Mouse (Mus musculus): ENCODE results near the gene Vac14. TPM values are rescaled to one million over a fixed set of nuclear protein-coding genes. Genes with fewer than 3 reads are reported as not detected.

The Vac14 gene
- polyA plus RNA-seq, 1 experiment = 26.8 TPM

DNA sequence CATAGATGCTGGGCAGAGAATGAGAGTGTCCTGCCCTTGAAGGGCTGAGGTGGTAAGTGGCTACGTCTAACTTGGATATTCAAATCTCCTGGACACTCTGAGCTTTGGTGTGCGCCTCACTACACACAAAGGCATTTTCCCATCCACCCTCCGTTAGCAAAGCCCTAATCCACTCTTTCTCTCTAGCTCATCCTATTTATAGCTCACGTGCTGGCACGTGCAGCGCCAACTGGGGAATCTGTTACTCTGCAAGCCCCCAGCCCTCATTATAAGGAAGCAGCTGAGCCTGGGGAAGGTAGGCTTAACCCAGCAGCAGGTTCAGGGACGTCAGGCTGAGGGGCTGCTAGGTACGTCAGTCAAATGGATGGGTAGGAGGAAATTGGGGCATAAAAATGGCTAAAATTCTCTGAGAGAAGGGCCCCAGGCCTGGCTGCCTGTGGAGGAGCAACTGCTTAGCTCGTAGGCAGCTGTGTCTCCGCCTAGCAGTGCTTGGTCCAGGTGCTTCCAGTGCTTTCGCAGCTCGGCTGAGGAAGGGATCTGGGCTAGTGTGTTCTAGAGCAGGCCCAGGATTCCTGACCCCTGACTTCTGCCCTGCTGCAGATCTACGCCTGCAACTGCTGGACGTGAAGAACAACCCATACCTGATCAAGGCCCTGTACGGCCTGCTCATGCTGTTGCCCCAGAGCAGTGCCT is 96.6 kb downstream of the Vac14 start:
- Histone ChIP-seq H3K27ac (ENCODE audit: insufficient read depth, low read depth, low read length) (peak overlapping the region; percentile 45), H3K36me3 (ENCODE audit: control insufficient read depth, insufficient read depth, low read length) (peaks cover 19% of the 10 kb centered on the region), H3K4me1 (ENCODE audit: control insufficient read depth, insufficient read depth, insufficient read length, low read length) (peaks cover 12% of the 10 kb centered on the region; the same call in 1 of the 2 replicates), H3K4me3 (ENCODE audit: low read depth, low read length) (no peak overlapping the region), H3K27me3 (ENCODE audit: control insufficient read depth, insufficient read depth, low read length) (no peaks in the 10 kb centered on the region)
- 88% methylated on average over 15 of the region's 15 CpGs for WGBS
- no peak for TF ChIP-seq POLR2A (IDR thresholded peaks at IDR 0.05; ENCODE audit: low read depth, low read length)

- 77% methylated on average over 4 of the region's 4 CpGs for WGBS
- Histone ChIP-seq H3K4me1 (ENCODE audit: control insufficient read depth, insufficient read depth, insufficient read length, low read length) (peaks cover 12% of the 10 kb centered on the region; the same call in 1 of the 2 replicates), H3K4me3 (ENCODE audit: low read depth, low read length) (no peak overlapping the region), H3K36me3 (ENCODE audit: control insufficient read depth, insufficient read depth, low read length) (peaks cover 12% of the 10 kb centered on the region), H3K27ac (ENCODE audit: insufficient read depth, low read depth, low read length) (peak overlapping the region; percentile 72), H3K27me3 (ENCODE audit: control insufficient read depth, insufficient read depth, low read length) (no peaks in the 10 kb centered on the region)
- no peak for TF ChIP-seq CTCF (IDR thresholded peaks at IDR 0.05; ENCODE audit: extremely low read depth, insufficient read length, insufficient replicate concordance, low read depth, low read length)
- no peak for TF ChIP-seq POLR2A (IDR thresholded peaks at IDR 0.05; ENCODE audit: low read depth, low read length)
Measured at GRCm38 (mm10) chr8:110716075-110716474, 97.7 kb downstream of the Vac14 start.

DNA sequence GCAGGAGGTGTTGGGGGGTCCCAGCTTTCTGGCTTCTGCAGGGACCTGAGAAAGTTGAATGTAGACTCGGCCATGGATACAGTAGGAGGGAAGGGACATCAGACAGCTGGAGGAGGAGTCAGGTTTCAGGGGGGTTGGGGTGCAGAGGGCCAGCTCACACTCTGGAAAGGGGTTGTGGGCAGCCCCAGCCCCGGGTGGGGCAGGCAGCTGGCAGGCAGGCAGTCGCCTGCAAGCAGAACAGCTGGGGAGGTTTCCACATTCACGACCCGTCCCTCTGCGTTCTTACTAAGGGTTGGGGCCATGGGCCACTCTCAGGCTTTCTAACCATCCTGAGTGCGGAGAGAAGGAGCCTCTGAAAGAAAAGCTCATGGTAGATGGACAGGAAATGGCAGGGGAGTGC is 98.7 kb downstream of the Vac14 start:
- 60% methylated on average over 7 of the region's 7 CpGs for WGBS
- peaks cover 11% of the 10 kb centered on the region; the same call in 1 of the 2 replicates for H3K4me1 ChIP-seq (ENCODE audit: control insufficient read depth, insufficient read depth, insufficient read length, low read length)

GRCm38 (mm10) chr8:110718209-110718968 is 100.0 kb downstream of the Vac14 start:
- H3K4me1 ChIP-seq (ENCODE audit: control insufficient read depth, insufficient read depth, insufficient read length, low read length) = peaks cover 8% of the 10 kb centered on the region; the same call in 1 of the 2 replicates
- no peak overlapping the region for H3K27ac ChIP-seq (ENCODE audit: insufficient read depth, low read depth, low read length)
- peaks cover 5% of the 10 kb centered on the region for H3K36me3 ChIP-seq (ENCODE audit: control insufficient read depth, insufficient read depth, low read length)
- 59% methylated on average over 8 of the region's 8 CpGs for WGBS
- TF ChIP-seq POLR2A (IDR thresholded peaks at IDR 0.05; ENCODE audit: low read depth, low read length) = no peak
- TF ChIP-seq CTCF (IDR thresholded peaks at IDR 0.05; ENCODE audit: extremely low read depth, insufficient read length, insufficient replicate concordance, low read depth, low read length) = no peak
- 0 out of 2 replicates have a peak, but pooled peaks cover 3% of the 10 kb centered on the region for H3K27me3 ChIP-seq (ENCODE audit: control insufficient read depth, insufficient read depth, low read length)
- H3K4me3 ChIP-seq (ENCODE audit: low read depth, low read length) = no peak overlapping the region

More for the DNA sequence above, 98.7 kb downstream of the Vac14 start:
- Histone ChIP-seq H3K4me3 (ENCODE audit: low read depth, low read length) (no peak overlapping the region), H3K36me3 (ENCODE audit: control insufficient read depth, insufficient read depth, low read length) (peaks cover 6% of the 10 kb centered on the region), H3K27me3 (ENCODE audit: control insufficient read depth, insufficient read depth, low read length) (0 out of 2 replicates have a peak, but pooled peaks cover 3% of the 10 kb centered on the region), H3K27ac (ENCODE audit: insufficient read depth, low read depth, low read length) (peak overlapping the region; percentile 72; the same call in 1 of the 2 replicates)
- TF ChIP-seq POLR2A (IDR thresholded peaks at IDR 0.05; ENCODE audit: low read depth, low read length) (no peak), CTCF (IDR thresholded peaks at IDR 0.05; ENCODE audit: extremely low read depth, insufficient read length, insufficient replicate concordance, low read depth, low read length) (no peak)

DNA sequence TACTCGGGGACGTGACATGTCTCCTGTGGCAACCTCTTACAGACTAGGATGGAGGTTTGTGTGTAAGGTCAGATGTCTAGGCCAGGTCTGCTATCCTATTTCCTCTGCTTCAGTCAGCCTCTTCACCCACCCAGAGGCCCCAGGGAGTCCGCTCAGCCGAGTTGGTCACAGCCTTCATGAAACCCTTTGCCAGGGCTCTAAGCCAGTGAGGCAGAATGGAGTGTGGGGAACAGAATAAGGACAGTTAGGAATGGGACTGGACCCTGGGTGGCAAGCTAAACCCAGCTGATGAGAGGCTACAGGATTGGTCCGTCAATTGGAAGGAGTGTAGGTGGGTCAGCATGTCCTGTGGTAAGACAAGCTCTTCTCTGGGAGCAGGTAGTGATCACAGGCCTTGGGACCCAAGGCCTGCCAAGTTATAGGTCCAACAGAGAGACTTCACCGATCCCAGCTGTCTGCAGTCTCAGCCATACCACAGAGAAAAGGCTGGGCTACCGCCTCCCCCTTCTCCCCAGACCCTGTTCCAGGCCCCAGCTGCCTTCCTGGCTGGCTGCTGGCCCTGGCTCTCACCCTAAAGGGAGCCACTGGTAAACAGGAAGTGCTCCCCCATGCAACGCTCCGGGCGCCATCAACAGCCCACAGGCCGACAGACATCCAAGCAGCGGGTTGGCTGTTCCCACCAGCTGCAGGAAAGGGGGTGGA is 100.7 kb downstream of the Vac14 start:
- no peak overlapping the region for H3K4me3 ChIP-seq (ENCODE audit: low read depth, low read length)
- H3K4me1 ChIP-seq (ENCODE audit: control insufficient read depth, insufficient read depth, insufficient read length, low read length) = peaks cover 8% of the 10 kb centered on the region; the same call in 1 of the 2 replicates
- H3K36me3 ChIP-seq (ENCODE audit: control insufficient read depth, insufficient read depth, low read length) = no peaks in the 10 kb centered on the region; the same call in 1 of the 2 replicates
- 67% methylated on average over 12 of the region's 12 CpGs for WGBS
- H3K27me3 ChIP-seq (ENCODE audit: control insufficient read depth, insufficient read depth, low read length) = 0 out of 2 replicates have a peak, but pooled peaks cover 3% of the 10 kb centered on the region
- TF ChIP-seq POLR2A (IDR thresholded peaks at IDR 0.05; ENCODE audit: low read depth, low read length) = no peak
- no peak for TF ChIP-seq CTCF (IDR thresholded peaks at IDR 0.05; ENCODE audit: extremely low read depth, insufficient read length, insufficient replicate concordance, low read depth, low read length)
- peak overlapping the region; percentile 33 for H3K27ac ChIP-seq (ENCODE audit: insufficient read depth, low read depth, low read length)

- WGBS = 74% methylated on average over 6 of the region's 6 CpGs
- H3K4me1 ChIP-seq (ENCODE audit: control insufficient read depth, insufficient read depth, insufficient read length, low read length) = peaks cover 8% of the 10 kb centered on the region; the same call in 1 of the 2 replicates
- no peak overlapping the region for H3K4me3 ChIP-seq (ENCODE audit: low read depth, low read length)
- no peaks in the 10 kb centered on the region; the same call in 1 of the 2 replicates for H3K36me3 ChIP-seq (ENCODE audit: control insufficient read depth, insufficient read depth, low read length)
- H3K27me3 ChIP-seq (ENCODE audit: control insufficient read depth, insufficient read depth, low read length) = 0 out of 2 replicates have a peak, but pooled peaks cover 3% of the 10 kb centered on the region
- 0 out of 2 replicates have a peak overlapping the region, but pooled peaks have one; percentile 5 for H3K27ac ChIP-seq (ENCODE audit: insufficient read depth, low read depth, low read length)
- TF ChIP-seq CTCF (IDR thresholded peaks at IDR 0.05; ENCODE audit: extremely low read depth, insufficient read length, insufficient replicate concordance, low read depth, low read length) (no peak), POLR2A (IDR thresholded peaks at IDR 0.05; ENCODE audit: low read depth, low read length) (no peak)
Measured at GRCm38 (mm10) chr8:110719898-110720653, 101.7 kb downstream of the Vac14 start.

Data from small intestine, adult 2 months (tissue).